Mouse (Mus musculus): Measurements from ENCODE around the gene Dok3. TPM values are rescaled to one million over a fixed set of nuclear protein-coding genes. Genes with fewer than 3 reads are reported as not detected.
A peak's percentile ranks its signal among the peaks of the same experiment; 100 is the strongest.

Dok3 gene
- total and polyA plus RNA-seq, 3 experiments: 9.0 to 38.4 (median 30.3) TPM

- peaks cover 84% of the 10 kb centered on the region for H3K27me3 ChIP-seq (replicated peaks)
- H3K4me1 ChIP-seq (ENCODE audit: control insufficient read depth in 1 of 2, insufficient read depth in 2 of 2): peaks cover 8 to 23% of the 10 kb centered on the region in 2 experiments; a peak in 3 of 4 replicates
- H3K9me3 ChIP-seq (replicated peaks; ENCODE audit: low read length): peaks cover 8% of the 10 kb centered on the region
- H3K9ac ChIP-seq (ENCODE audit: insufficient read depth, low read depth): no peak overlapping the region
- no peak overlapping the region for H3K4me3 ChIP-seq (replicated peaks in 1 of 3; ENCODE audit: low read depth in 2 of 3, low read length in 2 of 3, poor library complexity in 1 of 3)
- in situ Hi-C loops (cut with MboI; ENCODE audit: low pct_ligation_motif_present, low pct_unique_long_range_greater_than_20kb, low sequenced_read_pairs) (loop anchor here (5.0 kb wide), 1 partner anchor 39 kb away; no protein-coding TSS in a partner anchor), dilution Hi-C loops (cut with MboI; ENCODE audit: extremely low pct_ligation_motif_present, extremely low pct_unique_long_range_greater_than_20kb, low sequenced_read_pairs) (no loop called here)
- H3K79me2 ChIP-seq (replicated peaks; ENCODE audit: control insufficient read depth, extremely low read depth, insufficient read depth, poor library complexity, severe bottlenecking): no peaks in the 10 kb centered on the region
- no peaks in the 10 kb centered on the region for H3K36me3 ChIP-seq (replicated peaks in 1 of 2; ENCODE audit: control insufficient read depth in 1 of 2, insufficient read depth in 1 of 2, low read length in 1 of 2)
- peak; percentile 56 for DNase-seq (ENCODE audit: extremely low read depth)
- TF ChIP-seq MAFK (IDR thresholded peaks at IDR 0.05; ENCODE audit: insufficient replicate concordance, low read length) (no peak), ELF1 (IDR thresholded peaks at IDR 0.05; ENCODE audit: low read depth, low read length) (no peak), TBP (conservative IDR thresholded peaks at IDR 0.05; ENCODE audit: low read depth, low read length) (no peak), ZNF384 (IDR thresholded peaks at IDR 0.05; ENCODE audit: low read depth, low read length) (no peak), UBTF (IDR thresholded peaks at IDR 0.05; ENCODE audit: low read depth, low read length) (no peak), MEF2A (IDR thresholded peaks at IDR 0.05; ENCODE audit: borderline replicate concordance, low read depth, low read length) (peak; percentile 34; the same call in 1 of the 2 replicates), RAD21 (IDR thresholded peaks at IDR 0.05; ENCODE audit: low read depth, low read length) (peak; percentile 80), CTCF (conservative IDR thresholded peaks at IDR 0.05 in 1 of 2, IDR thresholded peaks at IDR 0.05 in 1 of 2; ENCODE audit: low read depth in 2 of 2, low read length in 2 of 2) (peak; percentile 54 to 78), MAZ (IDR thresholded peaks at IDR 0.05; ENCODE audit: low read depth, low read length) (no peak), MYC (IDR thresholded peaks at IDR 0.05; ENCODE audit: low read depth, low read length) (peak; percentile 76; the same call in 1 of the 2 replicates), ZMIZ1 (IDR thresholded peaks at IDR 0.05; ENCODE audit: low read depth, low read length) (no peak), TCF12 (IDR thresholded peaks at IDR 0.05; ENCODE audit: low read depth, low read length) (no peak), PAX5 (IDR thresholded peaks at IDR 0.05; ENCODE audit: low read length) (no peak), SMC3 (IDR thresholded peaks at IDR 0.05; ENCODE audit: low read depth, low read length) (peak; percentile 59)
- H3K4me2 ChIP-seq (ENCODE audit: insufficient read depth, low read depth, poor library complexity, severe bottlenecking): no peak overlapping the region
- H3K27ac ChIP-seq (ENCODE audit: insufficient read depth, low read depth): no peak overlapping the region
Measured at GRCm38 (mm10) chr13:55478036-55478435, 51.1 kb downstream of the Dok3 start.

GRCm38 (mm10) chr13:55477492-55477891, 51.6 kb downstream of the Dok3 start:
- Histone ChIP-seq H3K4me1 (ENCODE audit: control insufficient read depth in 1 of 2, insufficient read depth in 2 of 2) (peaks cover 8 to 24% of the 10 kb centered on the region in 2 experiments; a peak in 3 of 4 replicates), H3K27ac (ENCODE audit: insufficient read depth, low read depth) (no peak overlapping the region), H3K4me3 (replicated peaks in 1 of 3; ENCODE audit: low read depth in 2 of 3, low read length in 2 of 3, poor library complexity in 1 of 3) (no peak overlapping the region), H3K36me3 (replicated peaks in 1 of 2; ENCODE audit: control insufficient read depth in 1 of 2, insufficient read depth in 1 of 2, low read length in 1 of 2) (no peaks in the 10 kb centered on the region), H3K79me2 (replicated peaks; ENCODE audit: control insufficient read depth, extremely low read depth, insufficient read depth, poor library complexity, severe bottlenecking) (no peaks in the 10 kb centered on the region), H3K4me2 (ENCODE audit: insufficient read depth, low read depth, poor library complexity, severe bottlenecking) (no peak overlapping the region), H3K27me3 (replicated peaks) (peaks cover 80% of the 10 kb centered on the region), H3K9me3 (replicated peaks; ENCODE audit: low read length) (peaks cover 8% of the 10 kb centered on the region), H3K9ac (ENCODE audit: insufficient read depth, low read depth) (no peak overlapping the region)
- no peak for DNase-seq (ENCODE audit: extremely low read depth)
- in situ Hi-C loops (cut with MboI; ENCODE audit: low pct_ligation_motif_present, low pct_unique_long_range_greater_than_20kb, low sequenced_read_pairs): loop anchor here (5.0 kb wide), 1 partner anchor 40 kb away; no protein-coding TSS in a partner anchor
- TF ChIP-seq MAZ (IDR thresholded peaks at IDR 0.05; ENCODE audit: low read depth, low read length) (no peak), POLR2AphosphoS2 (IDR thresholded peaks at IDR 0.05; ENCODE audit: low read depth, low read length) (no peak), MEF2A (IDR thresholded peaks at IDR 0.05; ENCODE audit: borderline replicate concordance, low read depth, low read length) (no peak), CHD2 (IDR thresholded peaks at IDR 0.05; ENCODE audit: low read length) (no peak), JUND (conservative IDR thresholded peaks at IDR 0.05; ENCODE audit: low read depth, low read length) (no peak), EP300 (IDR thresholded peaks at IDR 0.05; ENCODE audit: low read length) (no peak), RAD21 (IDR thresholded peaks at IDR 0.05; ENCODE audit: low read depth, low read length) (no peak), ELF1 (IDR thresholded peaks at IDR 0.05; ENCODE audit: low read depth, low read length) (no peak), POLR2A (IDR thresholded peaks at IDR 0.05; ENCODE audit: low read depth, low read length) (no peak), BHLHE40 (IDR thresholded peaks at IDR 0.05; ENCODE audit: low read depth, low read length) (no peak), CTCF (conservative IDR thresholded peaks at IDR 0.05 in 1 of 2, IDR thresholded peaks at IDR 0.05 in 1 of 2; ENCODE audit: low read depth in 2 of 2, low read length in 2 of 2) (no peak), MYC (IDR thresholded peaks at IDR 0.05; ENCODE audit: low read depth, low read length) (no peak), NRF1 (IDR thresholded peaks at IDR 0.05; ENCODE audit: low read depth, low read length) (no peak)
- dilution Hi-C loops (cut with MboI; ENCODE audit: extremely low pct_ligation_motif_present, extremely low pct_unique_long_range_greater_than_20kb, low sequenced_read_pairs): no loop called here

Data from CH12.LX (cell line).